Mouse (Mus musculus) CH12.LX (cell line): ENCODE measurements around the gene Crybb2. TPM values are rescaled to one million over a fixed set of nuclear protein-coding genes. Genes with fewer than 3 reads are reported as not detected.

Experiments used
- DNase-seq: peaks from one replicate; pipeline ENCODE4 v3.0.0-alpha.2; 2013; ENCODE audit errors: extremely low read depth
- H3K27ac ChIP-seq: 2 replicates; pipeline ENCODE4 v1.5.1; 2012; ENCODE audit warnings: low read depth, mild to moderate bottlenecking, control low read depth, moderate library complexity; ENCODE audit not compliant: insufficient read depth
- H3K27me3 ChIP-seq: replicated peaks from 2 replicates; pipeline ENCODE3; 2012; ENCODE audit warnings: inconsistent platforms
- H3K36me3 ChIP-seq, 2 experiments: replicated peaks in 1 of 2; 2 replicates each; pipeline versions ENCODE3 to v1.6.1; 2012; ENCODE audit warnings: inconsistent platforms in 1 of 2, low read length in 1 of 2, mild to moderate bottlenecking in 1 of 2, mixed read lengths in 1 of 2, moderate library complexity in 1 of 2; ENCODE audit not compliant: control insufficient read depth in 1 of 2, insufficient read depth in 1 of 2
- H3K4me1 ChIP-seq, 2 experiments: 2 replicates each; pipeline ENCODE4 v1.6.1; 2012; ENCODE audit warnings: inconsistent platforms in 1 of 2, moderate library complexity in 1 of 2; ENCODE audit not compliant: insufficient read depth in 2 of 2, control insufficient read depth in 1 of 2
- H3K4me2 ChIP-seq: 2 replicates; pipeline ENCODE4 v1.6.1; 2012; ENCODE audit warnings: low read depth, mild to moderate bottlenecking, control low read depth; ENCODE audit not compliant: poor library complexity, insufficient read depth, severe bottlenecking
- H3K4me3 ChIP-seq, 3 experiments: fragments of 150-350 bp in 1 of 3; sonication (generic) in 1 of 3; replicated peaks in 1 of 3; 2 replicates each; pipeline versions ENCODE3 to v1.5.1; 2011 to 2012; ENCODE audit warnings: low read depth in 2 of 3, low read length in 2 of 3, mild to moderate bottlenecking in 2 of 3, moderate library complexity in 2 of 3, control low read depth in 1 of 3, improper control_type of control experiment in 1 of 3, inconsistent platforms in 1 of 3, mixed read lengths in 1 of 3; ENCODE audit not compliant: poor library complexity in 1 of 3
- H3K79me2 ChIP-seq: replicated peaks from 2 replicates; pipeline ENCODE4 v1.6.1; 2012; ENCODE audit warnings: mild to moderate bottlenecking, moderate library complexity; ENCODE audit not compliant: control insufficient read depth, poor library complexity, insufficient read depth, severe bottlenecking; ENCODE audit errors: extremely low read depth
- H3K9ac ChIP-seq: 2 replicates; pipeline ENCODE4 v1.6.1; 2012; ENCODE audit warnings: low read depth, mild to moderate bottlenecking, control low read depth, moderate library complexity; ENCODE audit not compliant: insufficient read depth
- H3K9me3 ChIP-seq: replicated peaks from 2 replicates; pipeline ENCODE3; 2012; ENCODE audit warnings: low read length, inconsistent platforms, mixed read lengths
- BHLHE40 ChIP-seq: IDR thresholded peaks from 2 replicates; pipeline ENCODE4 v1.6.1; 2011; ENCODE audit warnings: mild to moderate bottlenecking, low read depth, low read length, improper control_type of control experiment
- CHD1 ChIP-seq: IDR thresholded peaks from 2 replicates; pipeline ENCODE4 v1.6.1; 2012; ENCODE audit warnings: low read depth, low read length, improper control_type of control experiment, inconsistent platforms
- E2F4 ChIP-seq: IDR thresholded peaks from 2 replicates; pipeline ENCODE4 v1.6.1; 2011; ENCODE audit warnings: low read depth, low read length, improper control_type of control experiment; ENCODE audit not compliant: insufficient replicate concordance
- GABPA ChIP-seq: IDR thresholded peaks from 2 replicates; pipeline ENCODE4 v1.6.1; 2012; ENCODE audit warnings: low read depth, low read length, improper control_type of control experiment, inconsistent platforms; ENCODE audit not compliant: insufficient replicate concordance
- HCFC1 ChIP-seq: IDR thresholded peaks from 2 replicates; pipeline ENCODE4 v1.6.1; 2012; ENCODE audit warnings: low read depth, mild to moderate bottlenecking, inconsistent platforms, low read length, improper control_type of control experiment
- JUN ChIP-seq: IDR thresholded peaks from 2 replicates; pipeline ENCODE4 v1.6.1; 2011; ENCODE audit warnings: low read depth, mild to moderate bottlenecking, low read length, improper control_type of control experiment, moderate library complexity; ENCODE audit not compliant: insufficient read depth
- JUND ChIP-seq: conservative IDR thresholded peaks from 2 replicates; pipeline ENCODE4 v1.6.1; 2011; ENCODE audit warnings: low read depth, low read length, improper control_type of control experiment
- MAZ ChIP-seq: IDR thresholded peaks from 2 replicates; pipeline ENCODE4 v1.6.1; 2012; ENCODE audit warnings: low read depth, mild to moderate bottlenecking, inconsistent platforms, low read length, improper control_type of control experiment, moderate library complexity
- MEF2A ChIP-seq: IDR thresholded peaks from 2 replicates; pipeline ENCODE4 v1.6.1; 2014; ENCODE audit warnings: low read depth, mild to moderate bottlenecking, inconsistent platforms, low read length, improper control_type of control experiment, borderline replicate concordance
- NRF1 ChIP-seq: IDR thresholded peaks from 2 replicates; pipeline ENCODE4 v1.6.1; 2014; ENCODE audit warnings: low read depth, mild to moderate bottlenecking, inconsistent platforms, low read length, improper control_type of control experiment, moderate library complexity
- POLR2A ChIP-seq: IDR thresholded peaks from 2 replicates; pipeline ENCODE4 v1.6.1; 2011; ENCODE audit warnings: low read depth, mild to moderate bottlenecking, improper control_type of control experiment, low read length
- RCOR1 ChIP-seq: conservative IDR thresholded peaks from 2 replicates; pipeline ENCODE4 v1.6.1; 2012; ENCODE audit warnings: low read depth, mild to moderate bottlenecking, inconsistent platforms, low read length, improper control_type of control experiment
- UBTF ChIP-seq: IDR thresholded peaks from 2 replicates; pipeline ENCODE4 v1.6.1; 2012; ENCODE audit warnings: low read depth, mild to moderate bottlenecking, inconsistent platforms, low read length, improper control_type of control experiment, moderate library complexity
- USF1 ChIP-seq: IDR thresholded peaks from 2 replicates; pipeline ENCODE4 v1.6.1; 2014; ENCODE audit warnings: low read depth, mild to moderate bottlenecking, inconsistent platforms, low read length, improper control_type of control experiment
- USF2 ChIP-seq: conservative IDR thresholded peaks from 2 replicates; pipeline ENCODE4 v1.6.1; 2011; ENCODE audit warnings: low read depth, low read length, improper control_type of control experiment
- dilution Hi-C: fragments of 300-500 bp; cut with MboI; formaldehyde crosslinking; loops from 2 replicates; pipeline ENCODE4 v1.14.3; 2020; ENCODE audit warnings: low sequenced_read_pairs; ENCODE audit not compliant: extremely low pct_unique_long_range_greater_than_20kb, extremely low pct_ligation_motif_present
- in situ Hi-C: fragments of 300-500 bp; cut with MboI; formaldehyde crosslinking; loops from 3 replicates; pipeline ENCODE4 v1.14.3; 2019; ENCODE audit warnings: low sequenced_read_pairs, low pct_ligation_motif_present, low pct_unique_long_range_greater_than_20kb, mixed read lengths
- polyA plus RNA-seq: library from polyadenylated mRNA; unstranded; fragments of >175 nt; gene quantifications from 2 replicates; pipeline ENCODE4 v1.2.1, GENCODE M21; 2012; ENCODE audit warnings: low read depth; ENCODE audit not compliant: insufficient read length
- total RNA-seq, 2 experiments: library from RNA; depleted of rRNA; stranded (reverse); fragments of 300-350 nt in 1 of 2; fragments of >200 nt in 1 of 2; gene quantifications; 2 replicates each; pipeline ENCODE4 v1.2.3; 2012 to 2014

The Crybb2 gene
- total and polyA plus RNA-seq, 3 experiments, result not detected

GRCm38 (mm10) chr5:113107709-113108108 lies 37.8 kb upstream of the Crybb2 start:
- no peak overlapping the region for H3K4me3 ChIP-seq
- H3K9ac ChIP-seq, result no peak overlapping the region
- TF ChIP-seq RCOR1 (no peak), USF1 (no peak), BHLHE40 (no peak), NRF1 (no peak), USF2 (no peak), GABPA (no peak), JUN (no peak), POLR2A (no peak), JUND (no peak), MAZ (no peak), E2F4 (no peak), UBTF (no peak), CHD1 (no peak)
- TF ChIP-seq, all 38 proteins: peak for 0
- in situ Hi-C loops, result loop anchor here (5.0 kb wide), 1 partner anchor 60 kb away; no protein-coding TSS in a partner anchor
- Histone ChIP-seq H3K9me3 (peaks cover 3% of the 10 kb centered on the region), H3K79me2 (no peaks in the 10 kb centered on the region), H3K27ac (no peak overlapping the region), H3K27me3 (no peaks in the 10 kb centered on the region), H3K4me2 (no peak overlapping the region), H3K4me1 (peaks cover 10 to 55% of the 10 kb centered on the region in 2 experiments), H3K36me3 (peaks cover 0 to 3% of the 10 kb centered on the region in 2 experiments)
- dilution Hi-C loops, result no loop called here
- DNase-seq, result no peak

GRCm38 (mm10) chr5:113106594-113106993 lies 36.7 kb upstream of the Crybb2 start:
- DNase-seq, result no peak
- no peak overlapping the region for H3K4me2 ChIP-seq
- TF ChIP-seq MEF2A (no peak), HCFC1 (no peak)
- TF ChIP-seq, all 38 proteins: peak for 0
- Histone ChIP-seq H3K9ac (no peak overlapping the region), H3K4me3 (no peak overlapping the region), H3K27me3 (no peaks in the 10 kb centered on the region), H3K36me3 (peaks cover 0 to 7% of the 10 kb centered on the region in 2 experiments), H3K4me1 (peaks cover 8 to 44% of the 10 kb centered on the region in 2 experiments), H3K9me3 (peaks cover 3% of the 10 kb centered on the region), H3K79me2 (no peaks in the 10 kb centered on the region), H3K27ac (no peak overlapping the region)
- dilution Hi-C loops (no loop called here), in situ Hi-C loops (loop anchor here (5.0 kb wide), 1 partner anchor 61 kb away; no protein-coding TSS in a partner anchor)
